Mouse (Mus musculus) olfactory bulb, adult 2 months (tissue): ENCODE results near the gene Trpm3.

Experiments
- CTCF ChIP-seq: fragments of 200-500 bp; IDR thresholded peaks from 2 replicates; pipeline ENCODE4 v1.5.1; 2012; ENCODE audit warnings: low read depth, mild to moderate bottlenecking, low read length, moderate library complexity; ENCODE audit not compliant: insufficient read depth
- POLR2A ChIP-seq: fragments of 200-500 bp; IDR thresholded peaks from 2 replicates; pipeline ENCODE4 v1.6.1; 2012; ENCODE audit warnings: mild to moderate bottlenecking, low read depth, low read length, moderate library complexity; ENCODE audit not compliant: insufficient read depth

DNA sequence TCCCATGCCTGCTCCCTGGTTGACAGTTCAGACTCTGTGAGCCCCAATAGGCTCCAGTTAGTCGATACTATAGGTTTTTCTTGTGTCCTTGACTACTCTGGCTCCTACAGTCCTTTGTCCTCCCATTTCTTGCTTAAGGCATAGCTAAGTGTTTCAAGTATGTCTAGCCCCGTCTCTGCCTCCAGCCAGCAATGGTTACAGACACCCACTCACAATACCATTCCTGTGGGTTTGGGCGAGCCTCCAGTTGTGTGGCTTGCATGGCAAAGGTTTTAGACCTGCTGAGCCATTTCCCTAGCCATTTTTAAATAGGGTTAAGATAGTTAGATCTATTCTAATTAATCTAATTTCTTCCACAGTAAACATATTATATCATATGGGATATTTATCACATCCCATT is 145.8 kb downstream of the Trpm3 start:
- TF ChIP-seq CTCF (no peak), POLR2A (no peak)
